Mouse (Mus musculus) neural tube, embryonic 13.5 days (tissue): Measurements from ENCODE around the gene 4921504E06Rik. TPM values are rescaled to one million over a fixed set of nuclear protein-coding genes. Genes with fewer than 3 reads are reported as not detected.

Experiments
- polyA plus RNA-seq: library from polyadenylated mRNA; unstranded; fragments of >200 nt; fragmentation: Nextera tagmentation; extraction: Ambion mirVana; gene quantifications from 2 replicates; pipeline ENCODE4 v1.2.1, GENCODE M21; 2015

Gene 4921504E06Rik
- polyA plus RNA-seq, 1 experiment from 2014 or later, result not detected

Other genes starting within 250 kb of the 4921504E06Rik start
- gene Msrb2, start 182.5 kb downstream of the 4921504E06Rik start, polyA plus RNA-seq, result 11.4 and 11.7 TPM in 2 replicates
- gene Ptf1a, start 108.3 kb downstream of the 4921504E06Rik start, polyA plus RNA-seq, result 0.92 and 1.2 TPM in 2 replicates
- gene Otud1, start 103.8 kb upstream of the 4921504E06Rik start, polyA plus RNA-seq, result 1.0 and 1.7 TPM in 2 replicates